Mouse (Mus musculus): ENCODE measurements around the gene Moap1. TPM values are rescaled to one million over a fixed set of nuclear protein-coding genes. Genes with fewer than 3 reads are reported as not detected.

The Moap1 gene
- 8.4 and 9.4 TPM in 2 replicates for total RNA-seq (2012; rRNA removed)
- 1 to 10 TPM in 1 of 2 experiments, not detected in 1; 8.2 TPM for polyA plus RNA-seq (2012; ENCODE audit: insufficient read depth in 1 of 2, insufficient read length in 2 of 2, low read depth in 1 of 2, low replicate concordance in 2 of 2, missing spikeins in 1 of 2)

GRCm38 (mm10) chr12:102743589-102744574 is at the start of gene Moap1, which contains the start of gene Tmem251:
TSS of gene Moap1 (minus strand) at chr12:102743661.
TSS of gene Tmem251 (plus strand) at chr12:102743762.
- peak within 1 kb of the TSS; percentile 87 for H3K27ac ChIP-seq (ENCODE audit: control insufficient read depth, low read depth, low read length)
- peaks cover 8 to 26% of the 10 kb centered on the region in 2 experiments; a peak in 3 of 4 replicates for H3K4me1 ChIP-seq (ENCODE audit: control insufficient read depth in 1 of 2, insufficient read depth in 2 of 2, low read length in 2 of 2)
- H3K27me3 ChIP-seq (ENCODE audit: control insufficient read depth in 1 of 2, insufficient read depth in 2 of 2, low read length in 2 of 2): no peaks in the 10 kb centered on the region
- peak; percentile 94 for DNase-seq (ENCODE audit: low read depth, low spot score)
- H3K36me3 ChIP-seq (ENCODE audit: control insufficient read depth in 1 of 2, insufficient read depth in 2 of 2, low read length in 2 of 2): peaks cover 0 to 47% of the 10 kb centered on the region in 2 experiments; a peak in 3 of 4 replicates
- H3K79me2 ChIP-seq (ENCODE audit: control insufficient read depth, insufficient read depth, low read length, poor library complexity): peaks cover 31% of the 10 kb centered on the region
- no peaks in the 10 kb centered on the region for H3K9me3 ChIP-seq (replicated peaks; ENCODE audit: insufficient read depth, low read length)
- peak within 1 kb of the TSS; percentile 76 to 87 for H3K4me3 ChIP-seq (ENCODE audit: control insufficient read depth in 1 of 2, insufficient read depth in 1 of 2, low read depth in 2 of 2, low read length in 2 of 2)
- peak within 1 kb of the TSS; percentile 82 for H3K9ac ChIP-seq (ENCODE audit: control insufficient read depth, low read depth, low read length, poor library complexity, severe bottlenecking)
- TF ChIP-seq MAFK (IDR thresholded peaks at IDR 0.05; ENCODE audit: borderline replicate concordance, low read depth, low read length) (no peak), ZC3H11A (IDR thresholded peaks at IDR 0.05; ENCODE audit: low read depth, low read length) (no peak), ETS1 (IDR thresholded peaks at IDR 0.05; ENCODE audit: low read depth, low read length) (peak; percentile 55), SMC3 (IDR thresholded peaks at IDR 0.05; ENCODE audit: low read depth, low read length) (no peak), MYC (IDR thresholded peaks at IDR 0.05; ENCODE audit: low read depth, low read length) (0 out of 2 replicates have a peak, but pooled peaks have one; percentile 8), KAT2A (conservative IDR thresholded peaks at IDR 0.05; ENCODE audit: low read depth, low read length) (no peak), NRF1 (IDR thresholded peaks at IDR 0.05; ENCODE audit: insufficient read depth, low read depth, low read length, poor library complexity, severe bottlenecking) (no peak), RCOR1 (IDR thresholded peaks at IDR 0.05; ENCODE audit: low read depth, low read length) (no peak), POLR2AphosphoS2 (IDR thresholded peaks at IDR 0.05; ENCODE audit: low read length) (peak; percentile 88), POLR2A (IDR thresholded peaks at IDR 0.05; ENCODE audit: control insufficient read depth in 1 of 2, insufficient read depth in 1 of 2, low read depth in 1 of 2, low read length in 2 of 2, poor library complexity in 1 of 2) (peak; percentile 82 to 83; a peak in 3 of 4 replicates), MEF2A (IDR thresholded peaks at IDR 0.05; ENCODE audit: extremely low read depth, insufficient replicate concordance, low read depth, low read length, poor library complexity, severe bottlenecking) (no peak), USF2 (IDR thresholded peaks at IDR 0.05; ENCODE audit: borderline replicate concordance in 1 of 2, insufficient read depth in 1 of 2, low read depth in 1 of 2, low read length in 2 of 2) (no peak), MAX (IDR thresholded peaks at IDR 0.05; ENCODE audit: low read length) (0 out of 2 replicates have a peak, but pooled peaks have one; percentile 44), USF1 (IDR thresholded peaks at IDR 0.05; ENCODE audit: low read depth, low read length) (peak; percentile 46; the same call in 1 of the 2 replicates), ZKSCAN1 (IDR thresholded peaks at IDR 0.05; ENCODE audit: low read depth, low read length) (no peak), CTCF (IDR thresholded peaks at IDR 0.05 in 2 of 3, conservative IDR thresholded peaks at IDR 0.05 in 1 of 3; ENCODE audit: control insufficient read depth in 1 of 3, insufficient read depth in 1 of 3, low read depth in 2 of 3, low read length in 3 of 3, poor library complexity in 1 of 3, severe bottlenecking in 1 of 3) (no peak), TBP (IDR thresholded peaks at IDR 0.05; ENCODE audit: low read depth, low read length) (peak; percentile 47; the same call in 1 of the 2 replicates), MAZ (IDR thresholded peaks at IDR 0.05; ENCODE audit: low read depth, low read length) (no peak), RAD21 (IDR thresholded peaks at IDR 0.05; ENCODE audit: low read depth, low read length) (no peak), ZMIZ1 (IDR thresholded peaks at IDR 0.05; ENCODE audit: low read depth, low read length) (peak; percentile 76), UBTF (IDR thresholded peaks at IDR 0.05; ENCODE audit: borderline replicate concordance, insufficient read depth, low read depth, low read length) (no peak), BHLHE40 (IDR thresholded peaks at IDR 0.05; ENCODE audit: borderline replicate concordance, low read depth, low read length) (peak; percentile 49; the same call in 1 of the 2 replicates), GATA1 (IDR thresholded peaks at IDR 0.05; ENCODE audit: low read depth, low read length) (no peak), CHD2 (IDR thresholded peaks at IDR 0.05; ENCODE audit: low read length) (no peak), EP300 (IDR thresholded peaks at IDR 0.05; ENCODE audit: low read depth in 1 of 2, low read length in 2 of 2) (no peak; a peak in 1 of 4 replicates), POLR2AphosphoS5 (IDR thresholded peaks at IDR 0.05; ENCODE audit: borderline replicate concordance, low read depth, low read length) (no peak), TCF12 (IDR thresholded peaks at IDR 0.05; ENCODE audit: low read depth, low read length) (no peak), SIN3A (IDR thresholded peaks at IDR 0.05; ENCODE audit: low read length) (peak; percentile 67), ELF1 (IDR thresholded peaks at IDR 0.05; ENCODE audit: low read depth, low read length) (peak; percentile 70), MXI1 (IDR thresholded peaks at IDR 0.05; ENCODE audit: low read depth, low read length) (peak; percentile 84), JUND (IDR thresholded peaks at IDR 0.05; ENCODE audit: low read depth, low read length) (no peak), CHD1 (IDR thresholded peaks at IDR 0.05; ENCODE audit: low read depth, low read length) (0 out of 2 replicates have a peak, but pooled peaks have one; percentile 4), NELFE (IDR thresholded peaks at IDR 0.05; ENCODE audit: low read depth, low read length) (peak; percentile 88), MYB (IDR thresholded peaks at IDR 0.05; ENCODE audit: low read depth, low read length) (no peak)
